Mouse (Mus musculus): ENCODE measurements at regions not wholly inside any gene's neighbourhood (a gene's known extent, or its start where the extent isn't known, plus 50 kb on each side); places are given as distances from the start of the nearest gene placed in this dataset.

DNA sequence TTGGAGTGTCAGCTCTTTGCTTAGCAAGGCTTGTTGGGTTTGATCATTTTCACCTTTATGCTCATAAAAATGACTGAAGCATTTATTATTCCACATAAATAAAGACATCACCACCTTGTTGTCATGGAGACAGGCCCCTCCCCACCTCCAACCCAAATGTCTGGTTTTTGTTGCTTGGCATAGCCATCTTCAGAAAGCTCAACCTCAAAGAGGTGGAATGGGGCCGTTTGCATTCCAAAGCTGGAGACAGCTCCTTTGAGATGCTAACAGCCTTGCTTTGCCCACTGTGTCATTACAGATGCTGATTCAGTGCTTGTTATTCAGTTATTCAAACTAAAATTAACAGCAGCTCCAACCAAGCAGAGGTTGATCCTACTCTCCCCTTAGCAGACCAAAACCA lies 51.9 kb upstream of the Lgalsl start:
- DNase-seq (ENCODE audit: low spot score in 2 of 2), result no peak

- DNase-seq (ENCODE audit: low spot score in 2 of 2), result no peak
Observed at GRCm38 (mm10) chr11:20883907-20884306, 53.1 kb upstream of the Lgalsl start.

GRCm38 (mm10) chr11:20887044-20887443 lies 56.2 kb upstream of the Lgalsl start:
- no peak for DNase-seq (ENCODE audit: low spot score in 2 of 2)

GRCm38 (mm10) chr11:20890479-20890878 lies 59.6 kb upstream of the Lgalsl start:
- DNase-seq (ENCODE audit: low spot score in 2 of 2), result no peak

- no peak for DNase-seq (ENCODE audit: low spot score in 2 of 2)
Observed at GRCm38 (mm10) chr11:20891711-20892110, 60.9 kb upstream of the Lgalsl start.

DNA sequence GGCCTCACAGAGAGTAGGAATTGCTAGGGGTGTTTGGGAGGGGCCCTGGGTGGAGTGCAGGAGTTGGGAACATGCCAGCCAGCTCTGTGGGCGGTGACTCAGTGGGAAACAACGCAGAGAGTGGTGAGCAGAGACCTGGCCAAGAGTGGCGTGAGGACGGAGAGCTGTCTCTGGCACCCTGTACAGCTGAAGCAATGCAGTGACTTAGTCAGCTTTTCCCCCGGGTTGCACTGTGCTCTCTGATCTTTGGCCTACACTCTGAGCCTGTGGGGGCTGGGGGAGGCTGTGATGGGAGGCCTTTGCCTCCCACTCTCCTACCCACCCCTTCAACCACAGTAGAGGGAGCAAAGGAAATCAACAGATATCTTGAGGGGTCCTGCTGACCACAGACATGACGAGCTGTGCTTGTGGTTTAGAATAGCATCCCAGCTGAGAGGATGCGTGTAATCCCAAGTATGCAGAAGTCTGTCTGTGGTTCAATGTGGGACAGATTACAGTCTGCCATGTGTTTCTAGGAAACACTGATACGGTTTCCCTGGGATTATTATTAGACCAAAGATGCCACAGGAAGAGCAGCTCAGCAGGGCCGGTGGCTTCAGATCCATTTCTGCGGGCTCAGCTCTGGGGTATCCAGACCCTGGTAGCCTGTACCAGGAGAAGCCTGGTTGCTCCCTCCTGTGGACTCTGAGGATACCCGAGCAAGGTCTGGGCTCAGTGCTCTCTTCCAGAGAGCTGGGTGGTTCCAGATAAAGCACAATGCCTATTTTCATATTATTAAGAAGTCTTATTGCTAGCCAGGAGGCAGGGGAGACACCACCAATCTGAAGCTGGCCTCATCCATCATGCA lies 65.6 kb upstream of the Lgalsl start:
- DNase-seq (ENCODE audit: low spot score in 2 of 2), result no peak

- DNase-seq (ENCODE audit: low spot score in 2 of 2), result no peak
Observed at GRCm38 (mm10) chr11:20897468-20897867, 66.6 kb upstream of the Lgalsl start.

- no peak for DNase-seq (ENCODE audit: low spot score in 2 of 2)
Observed at GRCm38 (mm10) chr11:20898558-20898957, 67.7 kb upstream of the Lgalsl start.

DNA sequence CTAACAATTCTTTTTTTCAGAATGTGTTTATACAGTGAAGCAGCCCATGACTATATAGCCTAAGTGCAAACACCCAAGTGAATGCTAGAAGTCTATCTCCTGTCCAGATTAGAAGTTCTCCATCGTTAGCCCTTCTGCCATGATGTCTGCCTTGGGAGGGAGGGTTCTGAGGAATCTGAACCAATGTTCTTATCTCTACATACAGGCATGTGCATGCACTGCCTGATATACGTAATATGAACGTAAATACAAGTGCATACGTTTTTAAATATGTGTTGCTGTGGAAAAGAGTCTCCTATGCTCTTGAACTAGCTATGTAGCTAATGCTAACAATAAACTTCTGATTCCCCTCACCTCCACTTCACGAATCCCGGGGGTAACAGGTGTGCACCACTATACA lies 68.9 kb upstream of the Lgalsl start:
- no peak for DNase-seq (ENCODE audit: low spot score in 2 of 2)

GRCm38 (mm10) chr11:20902001-20902400 lies 71.1 kb upstream of the Lgalsl start:
- no peak for DNase-seq (ENCODE audit: low spot score in 2 of 2)

GRCm38 (mm10) chr11:20902910-20903309 lies 72.1 kb upstream of the Lgalsl start:
- no peak for DNase-seq (ENCODE audit: low spot score in 2 of 2)

GRCm38 (mm10) chr11:20907996-20908395 lies 77.1 kb upstream of the Lgalsl start:
- no peak for DNase-seq (ENCODE audit: low spot score in 2 of 2)

DNA sequence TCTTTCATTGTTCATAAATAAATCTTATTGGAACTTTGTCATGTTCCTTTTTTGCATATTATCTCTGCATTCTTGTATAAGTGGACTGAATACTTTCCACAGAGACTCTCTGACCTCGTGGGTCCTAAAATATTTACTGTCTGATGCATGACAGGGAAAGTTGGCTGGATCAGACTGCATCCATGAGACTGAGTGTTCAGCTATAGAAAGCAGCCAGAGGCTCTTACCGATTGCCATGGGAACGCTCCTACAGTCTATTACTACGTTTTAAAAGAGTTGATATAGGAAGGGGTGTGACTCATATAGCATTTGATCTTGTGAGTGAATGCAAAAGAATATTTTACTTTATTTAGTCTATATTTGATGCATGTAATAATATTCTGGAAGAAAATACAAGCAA lies 77.6 kb upstream of the Lgalsl start:
- no peak for DNase-seq (ENCODE audit: low spot score in 2 of 2)

- DNase-seq (ENCODE audit: low spot score in 2 of 2), result no peak
Observed at GRCm38 (mm10) chr11:20913042-20913441, 82.2 kb upstream of the Lgalsl start.

GRCm38 (mm10) chr11:20913598-20914296 lies 82.9 kb upstream of the Lgalsl start:
- DNase-seq (ENCODE audit: low spot score in 2 of 2), result peak; percentile 70 to 86

GRCm38 (mm10) chr11:20914297-20914997 lies 83.6 kb upstream of the Lgalsl start:
- DNase-seq (ENCODE audit: low spot score in 2 of 2), result no peak

DNA sequence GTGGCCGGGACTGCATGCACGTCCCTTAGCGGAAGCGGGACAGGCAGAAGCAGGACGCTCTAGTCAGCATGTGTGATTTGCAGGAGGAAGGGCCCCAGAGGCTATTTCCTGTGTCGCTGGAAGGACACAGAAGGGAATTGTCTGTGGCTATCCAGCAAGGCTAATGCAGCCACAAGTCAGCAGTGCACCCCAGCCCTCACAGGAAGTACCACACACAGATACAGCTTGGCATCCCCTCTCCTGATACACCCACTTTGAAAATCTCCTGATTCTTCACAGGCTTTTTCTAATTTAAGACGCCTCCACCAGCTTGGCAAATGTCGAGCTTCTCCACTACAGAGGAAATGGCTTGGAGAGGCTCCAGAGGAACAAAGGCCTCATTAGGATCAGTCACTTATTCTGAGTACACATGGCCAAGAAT lies 84.3 kb upstream of the Lgalsl start:
- peak; percentile 44 to 51 for DNase-seq (ENCODE audit: low spot score in 2 of 2)

DNA sequence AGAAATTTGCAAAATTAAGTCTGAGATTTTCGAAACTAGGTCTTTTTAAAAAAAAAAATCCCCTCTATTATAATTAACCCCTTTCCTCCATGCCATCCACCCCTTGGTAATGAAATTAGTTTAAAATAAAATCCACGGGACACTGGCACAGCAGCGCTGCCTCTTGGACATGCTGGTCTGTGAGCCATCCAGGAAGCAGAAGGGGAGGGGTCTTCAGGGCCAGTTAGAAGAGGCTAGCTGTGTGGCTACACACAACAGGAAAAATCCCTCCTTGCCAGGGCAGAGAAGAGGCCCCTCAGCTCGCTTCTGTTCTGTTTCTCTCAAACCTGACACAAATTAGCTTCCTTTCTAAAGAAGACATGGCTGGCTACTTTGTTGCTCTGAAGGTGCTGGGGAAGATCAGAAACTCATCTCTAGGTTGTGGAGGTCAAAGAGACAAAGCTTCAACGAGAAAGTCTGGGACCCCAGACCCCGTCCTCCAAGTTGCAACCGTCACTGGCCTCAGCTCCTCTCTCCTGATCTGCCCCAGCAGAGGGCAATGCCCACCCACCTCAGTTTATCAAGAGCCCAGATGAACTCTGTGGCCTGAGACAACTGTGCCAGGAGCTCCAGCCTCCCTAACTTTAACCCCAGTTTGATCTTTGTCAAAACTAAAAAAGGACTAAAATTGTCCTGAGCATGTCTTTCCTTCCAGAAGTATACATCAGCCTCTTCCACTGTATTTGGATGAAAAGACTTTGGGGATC lies 85.0 kb upstream of the Lgalsl start:
- DNase-seq (ENCODE audit: low spot score in 2 of 2), result no peak

DNA sequence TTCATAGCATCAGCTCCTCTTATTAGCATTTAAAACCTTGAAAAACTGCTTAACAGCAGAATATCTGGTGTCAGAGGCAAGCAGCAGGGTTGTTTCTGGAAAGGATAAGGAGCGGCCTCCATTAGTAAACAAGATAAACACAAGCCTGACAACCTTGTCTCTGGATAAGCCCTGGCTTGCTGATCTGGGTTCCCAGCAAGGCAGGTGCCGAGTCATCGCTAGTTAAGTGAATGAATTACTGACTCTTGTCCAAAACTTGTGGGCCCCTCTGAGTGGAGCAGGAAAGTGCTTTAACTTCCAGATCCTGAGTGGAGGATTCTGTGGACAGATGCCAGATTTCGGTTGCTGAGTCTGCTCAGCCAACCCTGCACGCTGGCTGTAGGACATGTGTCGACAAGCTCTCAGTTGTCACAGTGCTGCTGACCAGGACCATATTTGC lies 85.6 kb upstream of the Lgalsl start:
- DNase-seq (ENCODE audit: low spot score in 2 of 2), result no peak

DNA sequence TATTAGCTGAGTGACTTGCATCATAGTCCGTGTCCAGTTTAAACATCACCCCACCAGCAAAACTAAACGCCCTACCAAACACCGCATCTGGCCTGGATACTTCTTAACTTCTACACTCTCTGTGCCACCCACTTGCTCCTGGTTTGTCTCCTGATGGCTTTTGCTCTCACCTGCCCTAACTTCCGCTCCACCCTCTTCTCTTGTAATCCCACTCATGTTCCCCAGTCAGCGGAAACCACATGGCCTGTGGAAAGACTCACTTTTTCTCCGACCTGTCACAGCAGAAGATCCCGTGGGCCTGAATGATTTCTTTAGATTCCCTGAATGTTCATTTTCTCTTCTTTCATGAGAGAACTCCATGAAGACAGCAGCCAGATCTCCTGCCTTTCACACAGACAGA lies 86.1 kb upstream of the Lgalsl start:
- DNase-seq (ENCODE audit: low spot score in 2 of 2), result no peak

DNA sequence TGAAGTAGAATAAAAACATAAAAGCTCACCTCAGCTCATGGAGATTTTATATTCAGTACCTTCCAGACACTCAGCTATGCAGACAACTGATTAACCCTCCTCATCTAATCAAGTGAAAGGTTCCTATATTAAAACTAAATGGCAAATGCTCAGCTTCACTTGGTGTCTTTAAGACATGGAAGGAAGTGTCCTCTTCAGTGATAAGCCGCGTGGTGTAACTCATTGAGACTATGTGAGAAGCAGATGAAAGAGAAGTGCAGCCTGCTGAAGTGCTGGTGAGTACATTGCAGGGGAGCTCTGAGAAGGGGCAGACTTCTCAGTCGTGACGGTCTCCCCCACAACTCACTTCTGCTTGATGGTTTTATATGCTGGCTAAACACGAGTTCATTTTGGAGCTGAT lies 86.6 kb upstream of the Lgalsl start:
- no peak for DNase-seq (ENCODE audit: low spot score in 2 of 2)

DNA sequence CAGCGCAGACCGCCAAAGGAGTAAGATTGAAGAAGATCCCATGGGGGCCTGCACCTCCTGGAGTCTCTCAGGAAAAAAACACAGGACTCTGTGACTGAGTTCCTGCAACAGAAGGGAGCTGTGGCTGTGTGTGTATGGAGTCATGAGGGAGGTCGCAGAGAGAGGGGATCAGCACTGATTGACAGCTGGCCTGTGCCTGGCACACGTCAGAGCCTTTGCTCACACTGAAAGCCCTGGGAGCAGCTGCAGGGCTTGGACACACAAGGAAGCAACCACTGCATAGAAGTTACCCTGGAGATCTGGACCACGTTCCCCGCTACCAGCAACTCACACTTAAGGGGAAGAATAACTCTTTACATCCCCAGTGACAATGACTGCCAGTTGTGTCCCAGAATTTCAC lies 92.3 kb upstream of the Lgalsl start:
- no peak for DNase-seq (ENCODE audit: low spot score in 2 of 2)
